Mouse (Mus musculus) lung, postnatal 14 days (tissue): ENCODE results near the gene Hmgcl.

Experiments used
- DNase-seq: peaks from one replicate; pipeline ENCODE4 v3.0.0; 2021

Gene Hmgcl

GRCm38 (mm10) chr4:135946278-135946658 is at the start of gene Hmgcl:
Hmgcl (plus strand) TSS chr4:135946448.
- DNase-seq, result peak; percentile 97

GRCm38 (mm10) chr4:135898380-135899049 is 47.7 kb upstream of the Hmgcl start:
- DNase-seq, result peak; percentile 47

- no peak for DNase-seq
Observed at GRCm38 (mm10) chr4:135899050-135899448, 47.2 kb upstream of the Hmgcl start.

- no peak for DNase-seq
Observed at GRCm38 (mm10) chr4:135900008-135900407, 46.2 kb upstream of the Hmgcl start.

- DNase-seq, result no peak
Observed at GRCm38 (mm10) chr4:135902606-135903242, 43.5 kb upstream of the Hmgcl start.

GRCm38 (mm10) chr4:135904810-135905209 is 41.4 kb upstream of the Hmgcl start:
- DNase-seq, result no peak

GRCm38 (mm10) chr4:135906633-135907032 is 39.6 kb upstream of the Hmgcl start:
- DNase-seq, result no peak

- no peak for DNase-seq
Observed at GRCm38 (mm10) chr4:135909326-135910066, 36.8 kb upstream of the Hmgcl start.

GRCm38 (mm10) chr4:135911531-135911930 is 34.7 kb upstream of the Hmgcl start:
- no peak for DNase-seq

- no peak for DNase-seq
Observed at GRCm38 (mm10) chr4:135912164-135912563, 34.1 kb upstream of the Hmgcl start.

GRCm38 (mm10) chr4:135912835-135913234 is 33.4 kb upstream of the Hmgcl start:
- DNase-seq, result no peak

- no peak for DNase-seq
Observed at GRCm38 (mm10) chr4:135913433-135913832, 32.8 kb upstream of the Hmgcl start.

- no peak for DNase-seq
Observed at GRCm38 (mm10) chr4:135918635-135919279, 27.5 kb upstream of the Hmgcl start.

- DNase-seq, result no peak
Observed at GRCm38 (mm10) chr4:135919280-135919639, 27.0 kb upstream of the Hmgcl start.

- DNase-seq, result peak; percentile 98
Observed at GRCm38 (mm10) chr4:135920304-135921241, 25.7 kb upstream of the Hmgcl start, which contains the start of gene Fuca1. Fuca1 (plus strand) TSS chr4:135920735.

GRCm38 (mm10) chr4:135921257-135922120 is 24.8 kb upstream of the Hmgcl start:
- DNase-seq, result peak; percentile 24

GRCm38 (mm10) chr4:135922190-135922589 is 24.1 kb upstream of the Hmgcl start:
- no peak for DNase-seq

- DNase-seq, result no peak
Observed at GRCm38 (mm10) chr4:135924418-135924817, 21.8 kb upstream of the Hmgcl start.

GRCm38 (mm10) chr4:135925341-135925740 is 20.9 kb upstream of the Hmgcl start:
- DNase-seq, result no peak

GRCm38 (mm10) chr4:135926195-135926808 is 19.9 kb upstream of the Hmgcl start:
- DNase-seq, result no peak

GRCm38 (mm10) chr4:135926861-135927260 is 19.4 kb upstream of the Hmgcl start:
- no peak for DNase-seq
